25 mouse cellular contexts compared by ENCODE assay signal in genomic region chr9:75532461-75532860, GRCm38 (mm10). TPM values are rescaled to one million over a fixed set of nuclear protein-coding genes. Genes with fewer than 3 reads are reported as not detected.
DNase-seq lines count a peak whose midpoint lies in the region; ATAC-seq lines count a peak whose summit lies in the region.
"Had no signal": no experiment of that assay in that cellular context is flagged by ENCODE, and none has a peak within 500 bp of the region (broad histone marks: within the 10 kb centered on the region; RNA-seq: fewer than 3 reads in every experiment).

No protein-coding gene starts in this region.

- peaks cover 3% of the 10 kb centered on the region; the same call in 1 of the 2 replicates for H3K36me3 ChIP-seq in forebrain, embryonic 14.5 days (ENCODE audit: control insufficient read depth, insufficient read depth, low read length)
- peaks cover 46% of the 10 kb centered on the region for H3K36me3 ChIP-seq in forebrain, embryonic 10.5 days (replicated peaks)
- peaks cover 3% of the 10 kb centered on the region; the same call in 1 of the 2 replicates for H3K36me3 ChIP-seq in heart, embryonic 11.5 days (ENCODE audit: control insufficient read depth, insufficient read depth, low read length)

- no peak overlapping the region for H3K4me2 ChIP-seq in forebrain, embryonic 14.5 days (ENCODE audit: low read length)
- H3K4me2 ChIP-seq in heart, embryonic 11.5 days: no peak overlapping the region
- H3K4me2 ChIP-seq: embryonic facial prominence, embryonic 13.5 days; embryonic facial prominence, embryonic 15.5 days; forebrain, embryonic 13.5 days had no signal

- no peak overlapping the region for H3K27ac ChIP-seq in forebrain, embryonic 14.5 days (ENCODE audit: low read depth, low read length)
- no peak overlapping the region for H3K27ac ChIP-seq in forebrain, embryonic 10.5 days
- no peak overlapping the region for H3K27ac ChIP-seq in heart, embryonic 11.5 days (ENCODE audit: low read depth, low read length)
- H3K27ac ChIP-seq in brown adipose tissue, adult 24 weeks (replicated peaks; ENCODE audit: low read depth, low read length): peak overlapping the region; percentile 47; the same call in 1 of the 2 replicates
- H3K27ac ChIP-seq: embryonic facial prominence, embryonic 13.5 days; embryonic facial prominence, embryonic 15.5 days; forebrain, embryonic 13.5 days had no signal

- ATAC-seq in forebrain, embryonic 14.5 days: 0 out of 2 replicates have a peak, but pooled peaks have one; percentile 15
- ATAC-seq in heart, embryonic 11.5 days (replicated peaks; ENCODE audit: insufficient number of reproducible peaks, low FRiP score, low TSS enrichment): no peak
- ATAC-seq: activated CD4-positive, CD25-positive, alpha-beta regulatory T cell, adult 4 months; CD4-positive, CD25-positive, alpha-beta regulatory T cell, adult 4 months; forebrain, embryonic 13.5 days; forebrain, embryonic 16.5 days; Patski had no signal

- no peaks in the 10 kb centered on the region for H3K4me1 ChIP-seq in forebrain, embryonic 14.5 days (ENCODE audit: control insufficient read depth, insufficient read depth, low read length)
- H3K4me1 ChIP-seq in forebrain, embryonic 10.5 days: peaks cover 5% of the 10 kb centered on the region; the same call in 1 of the 2 replicates
- peaks cover 3% of the 10 kb centered on the region; the same call in 1 of the 2 replicates for H3K4me1 ChIP-seq in heart, embryonic 11.5 days (ENCODE audit: control insufficient read depth, insufficient read depth, low read length)
- peaks cover 29% of the 10 kb centered on the region for H3K4me1 ChIP-seq in brown adipose tissue, adult 24 weeks (ENCODE audit: control insufficient read depth, insufficient read depth, insufficient read length, low read length)
- H3K4me1 ChIP-seq: embryonic facial prominence, embryonic 13.5 days had no signal

- H3K9ac ChIP-seq in forebrain, embryonic 14.5 days (ENCODE audit: low read length): no peak overlapping the region
- no peak overlapping the region for H3K9ac ChIP-seq in heart, embryonic 11.5 days (ENCODE audit: low read depth, low read length)
- H3K9ac ChIP-seq: embryonic facial prominence, embryonic 13.5 days; embryonic facial prominence, embryonic 15.5 days; forebrain, embryonic 13.5 days had no signal

- H3K9me3 ChIP-seq in forebrain, embryonic 14.5 days (replicated peaks; ENCODE audit: control insufficient read depth, low read length): no peaks in the 10 kb centered on the region
- H3K9me3 ChIP-seq in forebrain, embryonic 10.5 days: no peaks in the 10 kb centered on the region
- no peaks in the 10 kb centered on the region for H3K9me3 ChIP-seq in heart, embryonic 11.5 days (replicated peaks; ENCODE audit: control insufficient read depth, low read length)
- H3K9me3 ChIP-seq: embryonic facial prominence, embryonic 13.5 days; embryonic facial prominence, embryonic 15.5 days; forebrain, embryonic 13.5 days; G1E had no signal

- WGBS in forebrain, embryonic 14.5 days: 91% methylated on average over 7 of the region's 7 CpGs
- 94% methylated on average over 7 of the region's 7 CpGs for WGBS in forebrain, embryonic 10.5 days
- 77% methylated on average over 7 of the region's 7 CpGs for WGBS in heart, embryonic 11.5 days (ENCODE audit: insufficient replicate concordance)

- no peak overlapping the region for H3K4me3 ChIP-seq in forebrain, embryonic 14.5 days (ENCODE audit: low read depth, low read length)
- no peak overlapping the region for H3K4me3 ChIP-seq in forebrain, embryonic 10.5 days
- no peak overlapping the region for H3K4me3 ChIP-seq in heart, embryonic 11.5 days (ENCODE audit: low read depth, low read length)
- H3K4me3 ChIP-seq in brown adipose tissue, adult 24 weeks (ENCODE audit: insufficient read depth, low read depth, low read length): no peak overlapping the region
- H3K4me3 ChIP-seq: embryonic facial prominence, embryonic 13.5 days; embryonic facial prominence, embryonic 15.5 days; erythroblast, embryonic 14.5 days; forebrain, embryonic 13.5 days had no signal

- no peaks in the 10 kb centered on the region for H3K27me3 ChIP-seq in forebrain, embryonic 14.5 days (replicated peaks; ENCODE audit: control insufficient read depth, insufficient read depth, low read length)
- no peaks in the 10 kb centered on the region for H3K27me3 ChIP-seq in forebrain, embryonic 10.5 days (ENCODE audit: poor library complexity, severe bottlenecking)
- H3K27me3 ChIP-seq in heart, embryonic 11.5 days (ENCODE audit: control insufficient read depth, insufficient read depth, low read length): no peaks in the 10 kb centered on the region
- H3K27me3 ChIP-seq: CH12.LX; embryonic facial prominence, embryonic 13.5 days; embryonic facial prominence, embryonic 15.5 days; forebrain, embryonic 13.5 days; Patski had no signal

- no peak for DNase-seq in forebrain, embryonic 14.5 days (ENCODE audit: low spot score)
- no peak for DNase-seq in forebrain, embryonic 10.5 days (ENCODE audit: extremely low spot score, low spot score)
- DNase-seq in heart, adult 11 months: peak; percentile 91
- DNase-seq: adrenal gland, adult 8-10 months; adrenal gland, postnatal 14 days; adrenal gland, postnatal 36 days; cerebellum, adult 11 months; cerebellum, adult 18-20 months; cerebellum, adult 8-10 months; cerebellum, adult 9-11 months; cerebellum, postnatal 14 days; cerebellum, postnatal 36 days; embryo, embryonic 11 days had no signal

RNA-seq across cellular contexts. Expression of gene Tmod3, which starts 27.0 kb away (rescaled TPM):
- polyA plus RNA-seq in forebrain, embryonic 14.5 days (2014; fragmentation: Nextera tagmentation; extraction: Ambion mirVana): 92.4 and 104 TPM in 2 replicates
- 85.5 and 89.7 TPM in 2 replicates for polyA plus RNA-seq in forebrain, embryonic 10.5 days (2016; fragmentation: Nextera tagmentation; extraction: Ambion mirVana)
- polyA plus RNA-seq in heart, embryonic 11.5 days (2014; fragmentation: Nextera tagmentation; extraction: Ambion mirVana): 80.0 and 86.9 TPM in 2 replicates
- 27.3 and 29.6 TPM in 2 replicates for polyA plus RNA-seq in brown adipose tissue, adult 24 weeks (2012; ENCODE audit: insufficient read depth, insufficient read length, missing spikeins)
